Mouse (Mus musculus) cortical plate, adult 2 months (tissue): Measurements from ENCODE around the gene Slc12a9.

Source experiments
- CTCF ChIP-seq: fragments of 200-500 bp; IDR thresholded peaks from 2 replicates; pipeline ENCODE4 v1.5.1; 2011; ENCODE audit warnings: mild to moderate bottlenecking, control low read depth, low read length; ENCODE audit not compliant: insufficient read depth; ENCODE audit errors: extremely low read depth
- POLR2A ChIP-seq: fragments of 200-500 bp; IDR thresholded peaks from 2 replicates; pipeline ENCODE4 v1.6.1; 2011; ENCODE audit warnings: mild to moderate bottlenecking, low read length, control low read depth; ENCODE audit not compliant: insufficient read depth; ENCODE audit errors: extremely low read depth

GRCm38 (mm10) chr5:137285986-137286385 is 47.4 kb downstream of the Slc12a9 start:
- TF ChIP-seq POLR2A: no peak
- TF ChIP-seq CTCF: no peak
